Mouse (Mus musculus): ENCODE measurements at regions not wholly inside any gene's neighbourhood (a gene's known extent, or its start where the extent isn't known, plus 50 kb on each side); places are given as distances from the start of the nearest gene placed in this dataset.
"Not testable (repeated sequence)": the region's sequence is repeated elsewhere in the genome, so short reads cannot be mapped to it uniquely, and the experiment has no call there.

DNA sequence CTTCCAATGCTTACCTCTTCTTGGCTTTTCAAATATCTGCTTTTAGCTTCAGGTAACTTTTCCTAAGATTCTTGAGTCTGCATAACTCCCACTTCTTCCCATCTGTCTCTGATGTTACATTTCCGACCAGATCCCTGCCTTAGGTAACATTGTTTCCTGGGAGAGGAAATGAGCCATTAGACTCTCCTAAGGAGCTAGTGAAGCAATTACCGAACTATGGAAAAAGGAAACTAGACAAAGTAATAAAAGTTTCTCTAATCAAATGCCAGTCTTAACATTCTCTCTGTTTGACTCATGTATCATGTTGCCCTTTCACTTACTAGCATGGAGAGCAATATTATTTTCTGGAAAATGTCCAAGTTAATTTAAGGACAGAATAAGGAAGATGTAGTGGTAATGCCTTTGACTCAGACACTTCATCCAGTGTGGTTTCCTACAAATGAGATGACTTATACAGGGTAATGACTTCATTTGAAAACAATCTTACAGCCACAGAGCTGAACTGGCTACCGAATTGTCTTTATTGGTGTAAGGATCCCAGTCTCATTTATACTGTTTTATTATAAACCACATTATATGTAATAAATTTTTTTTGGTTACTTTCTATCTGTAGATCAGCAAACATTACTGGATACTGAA, 263.8 kb upstream of the Fam84a start:
- DNase-seq, result no peak

DNA sequence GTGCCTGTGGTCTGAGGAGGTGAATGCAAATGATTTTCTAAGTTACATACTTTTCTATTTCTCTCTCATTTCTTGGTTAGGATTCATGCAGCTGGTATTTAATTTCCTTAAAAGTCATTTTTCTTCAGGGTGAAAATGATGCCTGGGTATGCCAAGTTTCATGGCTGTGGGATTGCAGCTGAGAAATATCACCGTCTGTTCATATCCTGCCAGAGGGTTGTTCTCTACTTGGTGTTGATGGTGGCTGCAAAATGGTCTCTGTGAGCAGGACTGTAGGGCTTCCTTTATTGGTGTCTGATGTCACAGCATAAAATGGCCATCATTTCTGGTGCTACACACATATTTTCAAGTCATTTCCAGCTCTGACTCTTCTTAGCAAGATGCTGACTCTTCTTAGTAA, 259.2 kb upstream of the Fam84a start:
- no peak for DNase-seq

DNA sequence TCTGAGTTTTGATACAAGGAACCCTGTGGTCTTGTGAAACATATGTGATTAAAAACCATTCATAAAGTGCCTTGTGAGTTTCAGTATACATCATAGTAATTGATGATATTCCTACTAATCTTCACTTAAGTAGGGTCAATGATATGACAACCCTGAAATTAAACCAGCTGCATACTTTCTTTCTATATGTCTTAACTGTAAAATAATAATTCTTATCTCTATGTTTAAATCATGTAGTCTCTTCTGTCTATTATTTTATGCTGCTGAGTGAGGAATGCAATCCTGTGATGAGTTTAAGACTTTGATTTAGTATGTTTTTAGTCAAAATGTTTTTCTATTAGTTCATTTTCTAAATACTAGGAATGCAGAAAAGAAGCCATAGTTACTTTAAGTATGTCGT, 253.9 kb upstream of the Fam84a start:
- no peak for DNase-seq

DNA sequence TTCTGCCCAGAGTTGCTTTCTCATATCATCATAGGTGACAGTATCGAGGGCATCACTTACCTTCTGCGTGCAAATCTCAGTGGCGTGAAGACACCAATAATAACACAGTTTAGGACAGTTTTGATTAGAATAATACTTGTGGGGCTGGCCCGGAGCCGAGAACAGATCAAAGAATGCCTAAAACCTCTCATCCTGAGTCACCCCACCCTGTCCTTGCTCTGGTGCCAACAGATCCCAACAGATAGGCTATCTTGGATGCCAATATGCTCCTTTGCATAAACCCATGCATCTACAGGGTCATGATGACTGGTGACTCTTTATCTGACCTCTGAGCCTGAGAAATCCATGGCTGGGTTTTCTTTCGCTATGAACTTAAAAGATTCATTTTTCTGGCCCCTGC, 224.4 kb upstream of the Fam84a start:
- no peak for DNase-seq

DNA sequence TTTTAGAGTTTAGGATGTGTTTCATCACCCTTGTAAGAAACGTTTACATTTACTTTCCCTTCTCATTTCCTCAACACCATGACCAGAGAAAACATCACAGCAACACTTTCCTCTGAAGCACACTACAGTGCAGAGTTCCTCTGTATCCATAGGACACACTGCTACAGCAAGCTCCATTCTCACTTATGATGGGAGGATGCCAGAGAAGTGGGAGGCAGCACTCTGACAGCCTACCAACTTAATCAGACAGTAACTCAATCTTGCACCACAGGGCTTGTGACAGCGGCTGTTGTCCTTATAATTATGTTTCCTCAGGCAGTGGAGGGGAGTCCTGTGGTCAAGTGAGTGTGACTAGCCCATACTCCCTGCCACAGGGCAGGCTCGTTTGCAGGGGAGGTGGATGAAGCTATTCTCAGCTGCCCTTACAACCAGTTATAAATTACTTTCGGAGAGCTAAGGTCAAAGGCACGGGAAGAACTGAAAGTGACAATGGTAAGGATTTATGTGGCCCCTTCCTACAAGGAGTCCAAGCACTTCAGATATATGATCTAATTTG, 186.5 kb upstream of the Fam84a start:
- no peak for DNase-seq

DNA sequence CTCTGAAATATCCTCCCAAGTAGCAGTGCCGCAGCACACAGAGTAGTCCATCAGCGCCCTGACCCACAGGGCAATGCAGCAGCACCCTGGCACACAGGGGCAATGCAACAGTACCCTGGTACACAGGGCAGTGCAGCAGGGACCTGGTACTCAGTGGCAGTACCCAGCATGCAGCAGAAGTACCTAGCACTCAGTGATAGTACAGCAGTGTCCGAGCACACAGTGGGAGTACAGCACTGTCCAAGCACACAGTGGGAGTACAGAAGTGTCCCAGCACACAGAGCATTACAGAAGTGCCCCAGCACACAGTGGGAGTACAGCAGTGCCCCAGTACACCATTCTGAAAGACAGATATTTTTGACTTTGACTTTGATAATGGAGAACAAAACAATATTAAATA, 186.0 kb upstream of the Fam84a start:
- no peak for DNase-seq

DNA sequence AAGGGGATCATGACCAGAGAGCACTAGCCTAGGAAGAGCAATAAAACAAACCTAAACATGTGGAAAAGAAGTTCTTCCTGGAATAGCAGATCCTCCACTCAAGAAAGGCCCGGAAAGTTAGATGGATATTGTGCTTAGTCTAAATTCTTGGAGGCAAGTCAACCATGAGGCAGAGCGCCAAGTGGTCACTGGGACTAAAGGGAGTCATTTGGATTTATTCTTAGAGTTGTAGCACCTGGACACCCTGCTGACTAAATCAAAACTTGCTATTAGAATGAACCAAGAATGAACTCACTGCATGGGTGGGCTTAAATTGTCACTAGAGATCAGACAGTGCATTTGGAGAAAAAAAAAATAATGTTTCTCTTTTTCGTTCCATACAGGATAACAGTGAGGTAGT, 166.8 kb upstream of the Fam84a start:
- no peak for DNase-seq

DNA sequence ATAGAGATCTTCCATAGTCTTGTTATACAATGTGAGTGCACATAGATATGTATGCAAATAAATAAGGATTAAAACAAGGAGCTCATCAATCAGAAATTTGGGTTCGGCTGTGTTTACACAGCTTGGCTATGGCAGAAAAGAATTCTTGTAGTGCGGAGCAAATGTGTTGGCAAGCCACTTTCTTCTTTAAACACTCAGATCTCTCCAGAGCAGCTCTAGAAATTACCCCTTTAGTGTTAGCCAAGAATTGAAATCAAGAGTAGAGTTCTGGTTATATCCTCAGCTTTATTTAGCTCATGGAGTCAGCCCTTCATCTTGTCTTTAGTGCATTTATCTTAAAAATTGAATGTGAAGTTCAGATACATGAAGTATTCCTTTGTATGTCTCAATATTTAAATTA, 164.5 kb upstream of the Fam84a start:
- no peak for DNase-seq

DNA sequence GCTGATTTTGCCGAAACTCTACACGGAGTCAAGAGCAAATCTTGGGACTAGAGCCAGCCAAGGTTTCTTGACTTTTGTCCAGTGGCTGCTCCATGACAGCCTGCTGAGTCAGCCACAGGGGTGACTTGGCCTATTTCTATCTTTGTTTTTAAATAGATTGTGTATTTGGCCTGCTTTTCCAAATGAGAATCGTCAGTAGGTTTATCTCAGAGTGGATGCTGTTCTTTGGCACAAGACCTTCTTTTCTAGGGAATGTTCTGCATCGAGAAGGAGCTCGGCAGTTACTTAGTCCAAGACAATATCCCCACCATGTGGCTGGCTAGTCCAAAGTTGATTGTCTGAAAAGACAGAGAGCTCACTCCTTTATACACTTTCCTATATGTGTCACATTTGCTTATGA, 163.9 kb upstream of the Fam84a start:
- peak; percentile 16 for DNase-seq

DNA sequence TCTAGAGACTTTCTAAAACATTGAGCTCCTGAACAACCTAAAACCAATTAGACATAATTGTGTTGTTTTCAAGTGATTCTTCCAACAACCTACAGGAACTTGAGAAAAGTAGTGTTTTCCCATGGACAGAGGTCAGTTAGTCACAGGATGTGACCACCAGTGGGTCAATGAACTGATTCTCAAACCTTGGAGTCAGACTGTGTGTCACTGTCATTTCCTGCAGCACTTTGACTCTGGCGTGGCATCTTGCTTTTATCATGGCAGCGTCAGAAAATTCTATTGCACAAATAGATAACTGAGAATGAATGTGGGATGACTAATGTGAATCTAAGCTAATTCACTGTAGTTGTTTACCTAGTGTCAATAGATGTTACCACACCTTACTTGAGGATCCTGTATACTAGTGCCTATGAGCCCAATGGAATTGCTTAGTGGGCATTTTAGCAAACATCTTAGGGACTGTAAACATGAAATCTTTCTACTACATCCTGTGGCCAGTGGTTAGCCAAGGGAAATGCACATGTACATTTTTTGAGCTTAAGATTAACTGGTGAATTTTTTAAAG, 150.6 kb upstream of the Fam84a start:
- DNase-seq, result no peak

DNA sequence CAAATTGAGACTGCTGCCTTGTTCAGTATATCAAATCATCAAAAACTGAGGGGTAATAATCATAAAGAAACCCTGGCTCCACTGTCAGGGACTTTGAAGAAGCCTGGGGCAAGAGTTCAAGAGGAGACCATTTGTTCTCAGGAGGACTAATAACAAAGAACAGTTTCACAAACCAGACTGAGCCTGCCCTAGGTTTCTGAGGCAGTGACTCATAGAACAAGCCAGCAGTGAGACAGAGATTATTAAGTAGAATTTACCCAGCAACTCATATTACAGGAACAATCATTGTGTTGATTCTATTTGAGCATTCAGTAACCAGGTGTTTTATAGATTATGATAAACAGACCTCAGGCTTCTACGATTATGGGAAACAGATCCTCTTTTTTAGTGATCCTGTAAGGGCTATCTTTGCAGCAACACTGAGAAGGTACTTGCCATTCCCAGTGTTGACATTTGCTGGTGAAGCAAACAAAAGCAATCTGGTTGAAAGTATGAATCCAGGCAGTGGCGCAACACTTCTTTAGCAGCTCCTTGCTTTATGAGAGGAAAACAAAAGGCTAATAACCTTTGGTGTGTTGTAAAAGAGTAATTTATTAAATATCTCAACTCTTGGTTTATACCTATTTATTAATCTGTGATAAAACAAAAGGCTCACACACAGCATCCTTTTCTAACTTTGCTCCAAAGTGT, 150.0 kb upstream of the Fam84a start:
- no peak for DNase-seq

DNA sequence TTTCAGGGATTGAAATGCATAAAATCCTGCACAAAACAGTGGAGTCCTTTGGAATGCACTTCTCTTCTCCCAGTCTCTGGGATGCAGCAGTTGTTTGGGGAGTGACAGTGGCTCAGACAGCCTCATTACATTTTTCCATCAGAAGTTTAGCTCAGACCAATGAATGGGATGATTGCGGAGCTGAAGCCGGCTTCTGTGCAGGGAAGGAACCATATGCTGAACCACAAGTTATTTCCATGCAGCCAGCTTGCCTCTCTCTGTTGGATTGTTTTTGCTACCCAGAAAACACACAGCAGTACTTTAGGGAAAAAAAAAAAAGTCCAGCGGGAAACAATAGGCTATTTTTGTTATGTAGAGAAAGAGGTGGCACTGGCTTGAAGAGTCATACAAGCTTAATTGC, 140.2 kb upstream of the Fam84a start:
- DNase-seq, result no peak

DNA sequence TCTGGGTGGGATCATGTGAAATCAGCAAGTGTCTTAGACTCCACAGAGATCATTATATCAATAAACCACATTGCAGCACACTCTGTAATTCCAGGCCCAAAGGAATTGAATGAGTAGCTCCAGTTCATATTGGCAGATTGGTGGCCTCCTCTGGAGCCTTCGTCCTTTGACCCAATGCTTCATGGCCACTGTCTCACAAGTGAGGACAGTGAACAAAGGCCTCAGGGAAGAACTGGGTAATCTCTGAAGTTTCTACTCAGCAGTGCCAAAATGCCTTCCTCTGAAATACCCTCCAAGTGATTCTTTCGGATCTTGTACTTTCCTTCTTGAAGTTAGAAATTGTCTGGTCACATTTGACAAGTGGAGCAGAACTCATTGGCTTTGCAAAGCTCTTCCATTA, 135.8 kb upstream of the Fam84a start:
- no peak for DNase-seq

DNA sequence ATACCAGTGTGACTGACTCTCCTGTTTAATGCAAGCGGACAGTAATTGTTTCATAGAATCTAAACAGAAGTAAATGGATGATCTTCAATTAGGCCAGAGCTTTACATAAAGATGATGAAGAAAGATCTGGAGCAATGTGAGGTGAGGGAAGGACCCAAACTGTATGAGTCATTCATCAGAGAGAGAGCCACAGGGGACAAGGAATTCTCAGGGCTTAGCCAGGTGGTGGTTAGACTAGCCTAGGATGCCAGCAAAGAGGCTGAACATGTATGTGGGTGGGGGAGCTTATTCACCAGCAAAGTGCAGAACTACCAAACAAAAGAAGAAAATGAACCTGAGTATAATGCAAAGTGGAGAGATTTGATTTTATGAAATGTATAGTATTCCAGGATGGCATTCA, 134.8 kb upstream of the Fam84a start:
- DNase-seq, result no peak

DNA sequence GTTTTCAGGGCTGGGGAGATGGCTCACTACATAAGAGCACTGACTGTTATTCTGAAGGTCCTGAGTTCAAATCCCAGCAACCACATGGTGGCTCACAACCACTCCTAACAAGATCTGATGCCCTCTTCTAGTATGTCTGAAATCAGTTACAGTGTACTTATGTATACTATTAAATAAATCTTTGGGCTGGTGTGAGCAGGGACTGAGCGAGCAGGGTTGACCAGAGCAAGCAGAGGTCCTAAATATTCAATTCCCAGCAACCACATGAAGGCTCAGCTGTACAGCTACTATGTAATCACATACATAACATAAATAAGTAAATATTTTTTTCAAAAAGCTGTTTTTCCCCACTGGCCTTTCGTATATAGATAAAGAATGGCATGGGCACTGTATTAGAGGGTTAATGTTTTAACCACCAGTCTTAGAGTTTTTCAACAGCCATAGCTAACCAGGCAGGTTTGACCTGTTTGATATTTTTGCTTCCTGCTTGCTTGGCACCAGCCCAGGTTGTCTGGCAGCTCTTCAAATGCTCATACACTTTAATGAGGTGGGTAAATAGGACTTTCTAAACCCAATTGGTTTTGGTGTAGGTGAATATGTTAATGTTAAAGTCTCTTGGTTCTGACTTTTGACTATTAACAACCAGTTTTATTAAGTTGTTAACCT, 134.1 kb upstream of the Fam84a start:
- DNase-seq, result peak; percentile 83

DNA sequence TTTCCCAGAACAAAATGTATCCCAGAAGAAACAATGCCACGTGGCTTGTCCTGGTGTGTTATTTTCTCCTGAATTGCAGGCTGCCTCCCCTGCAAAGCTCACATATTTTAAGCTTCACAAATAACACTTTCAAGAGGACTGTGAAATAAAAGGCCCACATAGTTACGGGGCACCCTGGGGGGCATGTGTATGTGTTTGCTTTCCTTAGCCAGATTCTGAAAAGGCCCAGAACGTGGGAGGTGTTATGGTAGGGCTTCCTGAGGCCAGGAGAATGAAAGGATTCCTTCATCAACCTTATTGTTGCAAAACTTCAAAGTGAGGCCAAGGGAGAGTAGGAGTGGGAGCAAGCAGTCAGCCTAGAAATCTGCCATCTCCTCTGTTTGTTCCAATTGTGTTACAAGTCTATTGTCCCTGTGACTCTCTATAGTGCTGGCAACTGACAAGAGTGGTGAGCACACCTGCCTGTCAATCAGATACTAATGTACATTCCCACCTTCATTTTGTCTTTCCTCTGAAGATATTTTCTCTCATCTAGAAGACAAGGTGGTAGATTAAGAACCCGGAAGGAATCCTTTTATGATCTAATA, 131.3 kb upstream of the Fam84a start:
- no peak for DNase-seq

DNA sequence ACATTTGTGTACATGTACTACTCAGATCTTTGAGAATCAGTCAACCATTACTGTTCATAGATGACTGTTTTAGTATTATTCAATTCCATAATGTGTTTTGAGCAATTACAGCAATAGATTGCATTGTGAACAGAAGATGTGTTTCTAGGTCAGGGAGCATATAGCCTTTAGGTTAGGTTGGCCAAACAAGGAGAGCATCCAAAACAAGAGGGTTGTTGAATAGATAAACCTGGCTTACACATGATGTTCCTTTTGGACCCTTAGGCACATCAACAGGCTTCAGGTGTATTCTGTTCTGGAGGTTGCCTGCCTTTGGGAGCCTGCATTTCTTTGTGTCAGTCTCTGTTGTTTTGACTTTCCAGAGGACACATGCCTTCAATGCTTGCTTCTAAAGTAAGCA, 123.4 kb upstream of the Fam84a start:
- DNase-seq, result no peak

DNA sequence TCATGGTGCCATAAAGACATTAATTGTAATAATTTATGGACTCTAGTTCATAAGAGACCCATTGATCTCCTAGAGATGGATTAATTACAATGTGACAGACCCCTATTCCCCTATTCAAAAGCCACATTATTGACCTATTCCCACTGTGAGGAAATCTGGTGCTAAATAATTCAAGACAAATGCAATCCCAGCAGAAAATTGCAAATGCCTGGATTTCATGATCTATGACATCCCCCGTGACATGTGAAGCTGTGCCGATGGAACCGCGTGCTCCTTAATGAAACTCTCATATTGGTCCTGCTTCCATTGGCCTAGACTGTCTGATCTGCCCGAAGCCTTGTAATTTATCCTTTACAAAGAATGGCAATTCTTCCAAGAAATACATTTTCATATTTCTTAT, 122.9 kb upstream of the Fam84a start:
- no peak for DNase-seq

DNA sequence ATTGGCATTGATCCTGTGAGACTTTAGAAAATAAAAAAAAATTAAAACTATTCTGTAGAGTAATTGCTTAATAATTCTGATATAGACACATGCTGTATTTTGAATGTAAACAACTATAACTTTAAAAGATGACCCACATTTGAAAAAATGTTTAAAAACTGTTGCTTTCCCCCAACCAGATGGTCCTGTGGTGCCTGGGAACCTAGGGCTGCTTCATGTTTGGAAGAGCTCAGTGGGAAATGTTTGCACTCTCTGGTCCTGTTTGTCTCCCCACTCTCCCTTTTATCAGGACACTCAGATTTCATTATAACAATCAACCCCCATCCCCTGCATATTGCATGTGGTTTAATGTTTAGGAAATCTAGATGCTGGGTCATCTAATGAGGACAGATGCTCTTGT, 119.4 kb upstream of the Fam84a start:
- DNase-seq, result no peak

DNA sequence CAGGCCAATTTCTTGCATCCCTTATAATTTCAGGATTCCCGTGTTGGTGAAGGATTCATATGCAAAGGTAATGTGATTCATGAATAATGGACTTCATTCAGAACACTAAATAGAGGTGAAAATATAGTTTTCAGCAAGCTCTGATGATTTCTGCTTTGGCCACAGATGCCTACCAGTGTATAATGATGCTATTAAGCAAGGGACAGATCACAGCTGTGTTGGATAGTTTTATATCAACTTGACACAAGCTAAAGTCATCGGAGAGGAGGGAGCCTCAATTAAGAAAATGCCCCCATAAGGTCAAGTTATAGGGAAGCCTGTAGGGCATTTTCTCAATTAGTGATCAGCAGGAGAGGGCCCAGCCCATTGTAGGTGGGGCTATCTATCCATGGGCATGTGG, 109.2 kb upstream of the Fam84a start:
- no peak for DNase-seq

DNA sequence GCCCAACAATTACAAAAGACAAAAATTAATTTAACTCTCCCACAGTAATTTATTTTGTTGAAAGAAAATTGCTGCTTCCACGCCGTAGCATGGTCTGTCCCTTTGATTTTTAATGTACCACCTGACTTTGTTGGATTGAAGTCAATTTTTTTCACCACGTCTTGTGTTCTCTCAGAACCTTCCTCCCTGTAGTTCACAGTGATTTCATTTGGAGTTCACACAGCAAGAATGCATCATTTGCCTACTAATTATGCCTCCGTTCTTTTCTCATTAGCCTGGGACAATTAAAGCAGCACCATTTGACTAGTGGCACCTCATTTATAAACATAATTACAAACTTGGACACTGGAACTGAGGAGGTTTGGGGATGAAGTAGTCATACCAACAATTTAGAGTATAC, 108.4 kb upstream of the Fam84a start:
- no peak for DNase-seq

DNA sequence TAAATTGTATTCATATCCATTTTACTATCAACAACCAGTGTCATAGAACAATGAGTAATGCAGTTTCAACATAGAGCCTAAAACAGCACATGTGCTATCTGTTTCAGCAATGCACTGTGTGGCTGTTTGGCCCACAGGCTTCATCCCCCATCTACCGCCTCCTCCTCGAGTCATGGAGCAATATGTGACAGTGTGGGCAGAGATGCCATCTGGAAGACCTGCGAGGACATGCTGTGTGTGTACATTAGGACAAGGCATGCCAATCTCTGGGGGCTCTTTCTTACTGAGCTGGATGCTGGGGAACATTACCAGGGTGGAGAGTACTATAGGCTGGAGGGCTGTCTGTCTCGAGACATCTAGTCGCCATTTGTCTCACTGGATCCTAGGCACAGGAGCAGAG, 101.5 kb upstream of the Fam84a start:
- no peak for DNase-seq

DNA sequence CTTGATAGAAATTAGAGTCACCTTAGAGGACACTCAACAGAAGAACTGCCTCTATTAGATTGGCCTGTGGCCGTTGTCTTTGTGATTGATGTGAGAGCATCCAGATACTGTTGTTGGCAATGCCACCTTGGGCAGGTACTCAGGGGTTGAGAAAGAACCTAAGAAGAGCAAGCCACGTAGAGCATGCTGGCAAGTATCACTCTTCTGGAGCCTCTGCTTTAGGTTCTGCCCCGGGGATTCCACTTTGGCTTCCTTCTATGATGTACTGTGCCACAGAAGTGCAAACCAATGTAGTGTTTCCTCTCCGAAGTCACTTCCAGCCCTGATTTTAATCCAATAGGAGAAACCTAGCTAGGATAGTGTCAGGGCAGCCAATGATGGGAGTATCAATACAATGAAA, 98.3 kb upstream of the Fam84a start:
- DNase-seq, result no peak

DNA sequence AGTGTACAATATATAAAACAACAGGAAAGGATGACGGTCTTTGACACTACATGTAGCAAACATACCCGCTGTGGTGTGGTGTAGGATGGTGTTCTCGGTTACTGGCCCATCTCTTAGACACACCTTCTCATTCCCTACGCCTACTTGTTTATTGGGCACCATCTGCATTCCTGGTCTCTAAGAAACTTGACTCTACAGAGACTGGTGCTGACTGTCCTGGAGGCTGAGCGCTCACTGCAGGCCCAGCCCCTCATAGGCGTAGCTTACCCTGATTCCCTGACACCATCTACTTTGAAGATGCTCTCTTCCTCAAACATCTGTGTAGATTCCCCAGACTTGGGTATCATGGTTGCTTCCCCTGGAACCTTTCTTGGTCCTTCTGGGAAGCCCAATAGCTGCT, 90.9 kb upstream of the Fam84a start:
- DNase-seq, result not testable (repeated sequence)

All from kidney, adult 18-20 months (tissue).